Mouse (Mus musculus) heart, postnatal 0 days (tissue): ENCODE measurements around the gene Kif26b. TPM values are rescaled to one million over a fixed set of nuclear protein-coding genes. Genes with fewer than 3 reads are reported as not detected.

Experiments
- ATAC-seq: fragments of 200-750 bp; cut with Nextera tagmentation; 2 replicates; pipeline ENCODE4 v1.8.0; 2017; ENCODE audit warnings: low read depth, moderate number of reproducible peaks, moderate library complexity; ENCODE audit not compliant: insufficient read depth
- DNase-seq: peaks from one replicate; pipeline ENCODE4 v3.0.0-alpha.2; 2016; ENCODE audit warnings: low spot score
- H3K27ac ChIP-seq: fragments of 300-500 bp; sonication (generic); 2 replicates; pipeline ENCODE4 v1.5.1; 2014; ENCODE audit warnings: low read depth, mild to moderate bottlenecking
- H3K27me3 ChIP-seq: fragments of 300-500 bp; sonication (generic); 2 replicates; pipeline ENCODE4 v1.6.1; 2014; ENCODE audit warnings: low read length, mixed read lengths; ENCODE audit not compliant: control insufficient read depth, insufficient read depth
- H3K36me3 ChIP-seq: fragments of 300-500 bp; sonication (generic); replicated peaks from 2 replicates; pipeline ENCODE4 v1.6.1; 2014; ENCODE audit warnings: low read length, mixed read lengths; ENCODE audit not compliant: control insufficient read depth, insufficient read depth
- H3K4me1 ChIP-seq: fragments of 300-500 bp; sonication (generic); 2 replicates; pipeline ENCODE4 v1.6.1; 2014; ENCODE audit warnings: antibody characterized with exemption; ENCODE audit not compliant: control insufficient read depth, insufficient read depth
- H3K4me2 ChIP-seq: fragments of 300-500 bp; sonication (generic); 2 replicates; pipeline ENCODE4 v1.6.1; 2014; ENCODE audit warnings: low read depth, mild to moderate bottlenecking, low read length, moderate library complexity
- H3K4me3 ChIP-seq: fragments of 300-500 bp; sonication (generic); 2 replicates; pipeline ENCODE4 v1.5.1; 2014; ENCODE audit warnings: low read depth, low read length
- H3K9ac ChIP-seq: fragments of 300-500 bp; sonication (generic); replicated peaks from 2 replicates; pipeline ENCODE4 v1.6.1; 2014; ENCODE audit warnings: low read depth, low read length, mixed read lengths
- H3K9me3 ChIP-seq: fragments of 300-500 bp; sonication (generic); replicated peaks from 2 replicates; pipeline ENCODE4 v1.6.1; 2016; ENCODE audit warnings: low read length; ENCODE audit not compliant: control insufficient read depth
- CTCF ChIP-seq: IDR thresholded peaks from 2 replicates; pipeline ENCODE4 v1.5.1; 2016; ENCODE audit warnings: antibody characterized with exemption, control low read depth, low read depth
- EP300 ChIP-seq: IDR thresholded peaks from 2 replicates; pipeline ENCODE4 v1.6.1; 2016; ENCODE audit warnings: antibody characterized with exemption, low read depth
- WGBS: fragments of 180-500 bp; shearing (Covaris S2); extraction: QIAGEN DNeasy Blood & Tissue Kit; methylation state at CpG from one replicate; pipeline ENCODE4 v1.1.7; 2014; 5-methylcytosine and 5-hydroxymethylcytosine counted together
- polyA plus RNA-seq: library from polyadenylated mRNA; unstranded; fragments of >200 nt; fragmentation: Nextera tagmentation; extraction: Ambion mirVana; gene quantifications from 2 replicates; pipeline ENCODE4 v1.2.1, GENCODE M21; 2015
- total RNA-seq: library from RNA; depleted of rRNA; stranded (reverse); fragments of >200 nt; gene quantifications from 2 replicates; pipeline ENCODE4 v1.2.3, GENCODE M21; 2014; ENCODE audit warnings: low replicate concordance

The Kif26b gene
- total and polyA plus RNA-seq, 2 experiments from 2014 or later: 1.8 to 19.8 TPM

- WGBS: 49% methylated on average over 6 of the region's 6 CpGs
- no peak overlapping the region for H3K4me3 ChIP-seq
- H3K27me3 ChIP-seq: no peaks in the 10 kb centered on the region
- H3K4me2 ChIP-seq: no peak overlapping the region
- no peak overlapping the region for H3K9ac ChIP-seq
- H3K4me1 ChIP-seq: no peaks in the 10 kb centered on the region
- ATAC-seq (no peak), DNase-seq (no peak)
- TF ChIP-seq CTCF (no peak), EP300 (no peak)
- no peaks in the 10 kb centered on the region for H3K9me3 ChIP-seq
- no peaks in the 10 kb centered on the region for H3K36me3 ChIP-seq
- H3K27ac ChIP-seq: no peak overlapping the region
These were observed 98.0 kb downstream of the Kif26b start for GRCm38 (mm10) chr1:178626961-178627381.

GRCm38 (mm10) chr1:178630042-178630441, 101.1 kb downstream of the Kif26b start:
- Histone ChIP-seq H3K4me1 (peaks cover 7% of the 10 kb centered on the region; the same call in 1 of the 2 replicates), H3K4me2 (no peak overlapping the region), H3K9me3 (no peaks in the 10 kb centered on the region), H3K4me3 (no peak overlapping the region), H3K27me3 (no peaks in the 10 kb centered on the region), H3K27ac (no peak overlapping the region), H3K36me3 (no peaks in the 10 kb centered on the region), H3K9ac (no peak overlapping the region)
- DNase-seq (no peak), ATAC-seq (no peak)
- TF ChIP-seq CTCF (no peak), EP300 (no peak)
- 74% methylated on average over 5 of the region's 5 CpGs for WGBS

- TF ChIP-seq CTCF: no peak
- peak; percentile 33; the same call in 1 of the 2 replicates for ATAC-seq
- Histone ChIP-seq H3K4me2 (no peak overlapping the region), H3K4me1 (peaks cover 7% of the 10 kb centered on the region; the same call in 1 of the 2 replicates), H3K9ac (no peak overlapping the region), H3K36me3 (no peaks in the 10 kb centered on the region), H3K4me3 (no peak overlapping the region), H3K9me3 (no peaks in the 10 kb centered on the region), H3K27ac (no peak overlapping the region), H3K27me3 (no peaks in the 10 kb centered on the region)
- no peak for DNase-seq
- WGBS: 31% methylated on average over 7 of the region's 7 CpGs
These were observed 102.9 kb downstream of the Kif26b start for GRCm38 (mm10) chr1:178631863-178632262.

- Histone ChIP-seq H3K27me3 (no peaks in the 10 kb centered on the region), H3K9me3 (no peaks in the 10 kb centered on the region), H3K27ac (no peak overlapping the region), H3K9ac (no peak overlapping the region; the same call in 1 of the 2 replicates), H3K4me3 (no peak overlapping the region), H3K4me1 (peaks cover 12% of the 10 kb centered on the region; the same call in 1 of the 2 replicates), H3K4me2 (peak overlapping the region; percentile 31), H3K36me3 (no peaks in the 10 kb centered on the region)
- TF ChIP-seq EP300: no peak
- ATAC-seq (no peak), DNase-seq (no peak)
- 24% methylated on average over 19 of the region's 19 CpGs for WGBS
These were observed 105.6 kb downstream of the Kif26b start for GRCm38 (mm10) chr1:178634359-178635085.

- 88% methylated on average over 4 of the region's 4 CpGs for WGBS
- H3K4me2 ChIP-seq: no peak overlapping the region
- no peak for DNase-seq
- peaks cover 16% of the 10 kb centered on the region for H3K4me1 ChIP-seq
- TF ChIP-seq CTCF: no peak
- no peak for TF ChIP-seq EP300
- H3K4me3 ChIP-seq: no peak overlapping the region
- H3K27me3 ChIP-seq: no peaks in the 10 kb centered on the region
- no peaks in the 10 kb centered on the region for H3K36me3 ChIP-seq
- ATAC-seq: no peak
- H3K9ac ChIP-seq: no peak overlapping the region
- H3K27ac ChIP-seq: no peak overlapping the region
- no peaks in the 10 kb centered on the region for H3K9me3 ChIP-seq
These were observed 106.5 kb downstream of the Kif26b start for GRCm38 (mm10) chr1:178635470-178635869.

GRCm38 (mm10) chr1:178637293-178637692, 108.4 kb downstream of the Kif26b start:
- Histone ChIP-seq H3K4me1 (peaks cover 22% of the 10 kb centered on the region), H3K27ac (no peak overlapping the region), H3K4me2 (no peak overlapping the region), H3K4me3 (no peak overlapping the region), H3K36me3 (no peaks in the 10 kb centered on the region), H3K27me3 (no peaks in the 10 kb centered on the region), H3K9me3 (no peaks in the 10 kb centered on the region), H3K9ac (no peak overlapping the region)
- 52% methylated on average over 7 of the region's 7 CpGs for WGBS
- TF ChIP-seq CTCF (no peak), EP300 (no peak)
- no peak for ATAC-seq
- DNase-seq: no peak
